Mouse (Mus musculus) liver, embryonic 15.5 days (tissue): ENCODE data around the gene Tcf7l1. TPM values are rescaled to one million over a fixed set of nuclear protein-coding genes. Genes with fewer than 3 reads are reported as not detected.

Source experiments
- ATAC-seq: fragments of 200-750 bp; cut with Nextera tagmentation; 2 replicates; pipeline ENCODE4 v1.8.0; 2017; ENCODE audit warnings: moderate number of reproducible peaks, mild to moderate bottlenecking, moderate library complexity; ENCODE audit not compliant: insufficient read depth
- H3K27ac ChIP-seq: fragments of 300-500 bp; sonication (generic); replicated peaks from 2 replicates; pipeline ENCODE4 v1.5.1; 2015; ENCODE audit warnings: mild to moderate bottlenecking, inconsistent platforms
- H3K27me3 ChIP-seq: fragments of 300-500 bp; sonication (generic); 2 replicates; pipeline ENCODE4 v1.6.1; 2015; ENCODE audit warnings: mild to moderate bottlenecking, inconsistent platforms
- H3K36me3 ChIP-seq: fragments of 300-500 bp; sonication (generic); replicated peaks from 2 replicates; pipeline ENCODE4 v1.6.1; 2015; ENCODE audit warnings: moderate library complexity, mild to moderate bottlenecking, inconsistent platforms
- H3K4me1 ChIP-seq: fragments of 300-500 bp; sonication (generic); replicated peaks from 2 replicates; pipeline ENCODE4 v1.6.1; 2015; ENCODE audit warnings: inconsistent platforms
- H3K4me2 ChIP-seq: fragments of 300-500 bp; sonication (generic); 2 replicates; pipeline ENCODE4 v1.6.1; 2015; ENCODE audit warnings: moderate library complexity, mild to moderate bottlenecking, inconsistent platforms
- H3K4me3 ChIP-seq: fragments of 300-500 bp; sonication (generic); replicated peaks from 2 replicates; pipeline ENCODE4 v1.5.1; 2015; ENCODE audit warnings: mild to moderate bottlenecking, inconsistent platforms
- H3K9ac ChIP-seq: fragments of 300-500 bp; sonication (generic); 2 replicates; pipeline ENCODE4 v1.6.1; 2015; ENCODE audit warnings: moderate library complexity, mild to moderate bottlenecking, inconsistent platforms
- H3K9me3 ChIP-seq: fragments of 300-500 bp; sonication (generic); replicated peaks from 2 replicates; pipeline ENCODE4 v1.6.1; 2016; ENCODE audit warnings: inconsistent platforms
- WGBS: fragments of 180-500 bp; shearing (Covaris S2); methylation state at CpG from one replicate; pipeline ENCODE4 v1.1.7; 2015; ENCODE audit warnings: mixed read lengths; ENCODE audit not compliant: insufficient replicate concordance; 5-methylcytosine and 5-hydroxymethylcytosine counted together
- polyA plus RNA-seq: library from polyadenylated mRNA; unstranded; fragments of >200 nt; fragmentation: Nextera tagmentation; extraction: Ambion mirVana; gene quantifications from 2 replicates; pipeline ENCODE4 v1.2.1, GENCODE M21; 2015

Tcf7l1 gene
- polyA plus RNA-seq, 1 experiment from 2014 or later = 4.1 TPM

GRCm38 (mm10) chr6:72604066-72604465 lies 185.0 kb downstream of the Tcf7l1 start:
- Histone ChIP-seq H3K36me3 (peaks cover 45% of the 10 kb centered on the region), H3K4me2 (no peak overlapping the region), H3K9ac (no peak overlapping the region), H3K27ac (no peak overlapping the region), H3K4me3 (no peak overlapping the region), H3K27me3 (no peaks in the 10 kb centered on the region), H3K9me3 (no peaks in the 10 kb centered on the region), H3K4me1 (peaks cover 7% of the 10 kb centered on the region)
- ATAC-seq = no peak
- WGBS = 81% methylated on average over 2 of the region's 2 CpGs

GRCm38 (mm10) chr6:72601732-72602131 lies 187.3 kb downstream of the Tcf7l1 start:
- Histone ChIP-seq H3K9me3 (no peaks in the 10 kb centered on the region), H3K27me3 (no peaks in the 10 kb centered on the region), H3K4me3 (no peak overlapping the region), H3K4me1 (peaks cover 29% of the 10 kb centered on the region), H3K4me2 (no peak overlapping the region), H3K9ac (no peak overlapping the region), H3K27ac (no peak overlapping the region), H3K36me3 (peaks cover 27% of the 10 kb centered on the region)
- WGBS = 4% methylated on average over 1 of the region's 1 CpGs
- ATAC-seq = no peak

GRCm38 (mm10) chr6:72600771-72601170 lies 188.3 kb downstream of the Tcf7l1 start:
- WGBS = 84% methylated on average over 12 of the region's 12 CpGs
- Histone ChIP-seq H3K27me3 (no peaks in the 10 kb centered on the region), H3K4me3 (no peak overlapping the region), H3K9me3 (no peaks in the 10 kb centered on the region), H3K9ac (no peak overlapping the region), H3K4me2 (no peak overlapping the region), H3K36me3 (peaks cover 18% of the 10 kb centered on the region; the same call in 1 of the 2 replicates), H3K27ac (no peak overlapping the region), H3K4me1 (peaks cover 29% of the 10 kb centered on the region)
- ATAC-seq = no peak

GRCm38 (mm10) chr6:72600216-72600615 lies 188.8 kb downstream of the Tcf7l1 start:
- no peak for ATAC-seq
- H3K4me3 ChIP-seq = no peak overlapping the region
- no peaks in the 10 kb centered on the region for H3K27me3 ChIP-seq
- no peak overlapping the region for H3K4me2 ChIP-seq
- no peaks in the 10 kb centered on the region for H3K9me3 ChIP-seq
- H3K36me3 ChIP-seq = peaks cover 18% of the 10 kb centered on the region; the same call in 1 of the 2 replicates
- H3K4me1 ChIP-seq = peaks cover 29% of the 10 kb centered on the region
- 73% methylated on average over 6 of the region's 6 CpGs for WGBS
- H3K27ac ChIP-seq = no peak overlapping the region
- no peak overlapping the region for H3K9ac ChIP-seq

GRCm38 (mm10) chr6:72598791-72599557 lies 190.1 kb downstream of the Tcf7l1 start:
- Histone ChIP-seq H3K27me3 (no peaks in the 10 kb centered on the region), H3K4me2 (peak overlapping the region; percentile 93), H3K9ac (peak overlapping the region; percentile 65), H3K27ac (peak overlapping the region; percentile 59), H3K4me1 (peaks cover 29% of the 10 kb centered on the region), H3K4me3 (peak overlapping the region; percentile 68), H3K36me3 (peaks cover 9% of the 10 kb centered on the region; the same call in 1 of the 2 replicates), H3K9me3 (no peaks in the 10 kb centered on the region)
- ATAC-seq = peak; percentile 14
- WGBS = 28% methylated on average over 12 of the region's 12 CpGs

GRCm38 (mm10) chr6:72597956-72598753 lies 190.9 kb downstream of the Tcf7l1 start, which contains the start of the genes Elmod3 and Retsat:
TSS of gene Elmod3 (minus strand) at chr6:72598413.
TSS of gene Retsat (plus strand) at chr6:72598475.
- peak within 1 kb of the TSS; percentile 68 for H3K4me3 ChIP-seq
- H3K9me3 ChIP-seq = no peaks in the 10 kb centered on the region
- ATAC-seq = peak; percentile 83
- WGBS = under 1% methylated on average over 38 of the region's 38 CpGs
- peaks cover 1% of the 10 kb centered on the region; the same call in 1 of the 2 replicates for H3K36me3 ChIP-seq
- H3K27me3 ChIP-seq = no peaks in the 10 kb centered on the region
- H3K27ac ChIP-seq = peak within 1 kb of the TSS; percentile 59
- peak within 1 kb of the TSS; percentile 65 for H3K9ac ChIP-seq
- peaks cover 29% of the 10 kb centered on the region for H3K4me1 ChIP-seq
- H3K4me2 ChIP-seq = peak within 1 kb of the TSS; percentile 93

- peak overlapping the region; percentile 65 for H3K9ac ChIP-seq
- no peaks in the 10 kb centered on the region for H3K27me3 ChIP-seq
- H3K9me3 ChIP-seq = no peaks in the 10 kb centered on the region
- 0 out of 2 replicates have a peak overlapping the region, but pooled peaks have one; percentile 14 for H3K27ac ChIP-seq
- H3K4me3 ChIP-seq = peak overlapping the region; percentile 68
- peaks cover 29% of the 10 kb centered on the region for H3K4me1 ChIP-seq
- WGBS = 50% methylated on average over 13 of the region's 13 CpGs
- peak overlapping the region; percentile 93 for H3K4me2 ChIP-seq
- no peak for ATAC-seq
- H3K36me3 ChIP-seq = no peaks in the 10 kb centered on the region
Measured at GRCm38 (mm10) chr6:72597083-72597874, 191.8 kb downstream of the Tcf7l1 start.

- Histone ChIP-seq H3K36me3 (no peaks in the 10 kb centered on the region), H3K9ac (no peak overlapping the region), H3K4me3 (no peak overlapping the region), H3K27me3 (no peaks in the 10 kb centered on the region), H3K4me1 (peaks cover 21% of the 10 kb centered on the region), H3K9me3 (no peaks in the 10 kb centered on the region), H3K27ac (no peak overlapping the region), H3K4me2 (no peak overlapping the region)
- 48% methylated on average over 5 of the region's 5 CpGs for WGBS
- no peak for ATAC-seq
Measured at GRCm38 (mm10) chr6:72593914-72594313, 195.1 kb downstream of the Tcf7l1 start.

- WGBS = 60% methylated on average over 6 of the region's 6 CpGs
- Histone ChIP-seq H3K4me2 (no peak overlapping the region), H3K36me3 (no peaks in the 10 kb centered on the region), H3K27ac (no peak overlapping the region), H3K4me3 (no peak overlapping the region), H3K9ac (no peak overlapping the region), H3K4me1 (peaks cover 15% of the 10 kb centered on the region), H3K9me3 (no peaks in the 10 kb centered on the region), H3K27me3 (no peaks in the 10 kb centered on the region)
- ATAC-seq = no peak
Measured at GRCm38 (mm10) chr6:72593011-72593803, 195.8 kb downstream of the Tcf7l1 start.

- Histone ChIP-seq H3K4me1 (no peaks in the 10 kb centered on the region), H3K4me3 (no peak overlapping the region), H3K36me3 (no peaks in the 10 kb centered on the region), H3K4me2 (no peak overlapping the region), H3K9me3 (no peaks in the 10 kb centered on the region), H3K27ac (no peak overlapping the region), H3K27me3 (no peaks in the 10 kb centered on the region), H3K9ac (no peak overlapping the region)
- ATAC-seq = no peak
Measured at GRCm38 (mm10) chr6:72590111-72590510, 198.9 kb downstream of the Tcf7l1 start.
